Mouse (Mus musculus): ENCODE data around the gene Tesk2.
A peak's percentile ranks its signal among the peaks of the same experiment; 100 is the strongest.

Tesk2 gene

DNA sequence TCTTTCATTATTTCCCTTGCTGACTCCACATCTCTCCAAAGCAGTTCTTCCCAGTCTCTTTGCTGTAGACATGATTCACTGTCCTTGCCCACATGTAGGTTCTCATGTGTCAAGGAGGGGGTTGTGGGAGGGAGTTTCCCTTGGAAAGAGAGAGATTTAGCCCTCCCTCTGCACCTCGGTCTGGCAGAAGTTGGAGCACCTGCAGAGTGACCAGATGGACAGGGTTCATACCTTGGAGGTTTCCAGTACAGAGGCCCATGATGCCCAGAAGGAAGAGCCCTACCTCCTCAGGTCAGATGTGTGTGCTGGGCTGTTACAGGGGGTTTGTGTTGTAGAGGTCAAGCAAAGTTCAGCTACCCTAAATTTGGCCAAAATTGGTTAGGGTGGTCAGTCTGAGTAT lies 8.2 kb upstream of the Tesk2 start:
- no peak for DNase-seq (ENCODE audit: low read depth, low spot score)

DNA sequence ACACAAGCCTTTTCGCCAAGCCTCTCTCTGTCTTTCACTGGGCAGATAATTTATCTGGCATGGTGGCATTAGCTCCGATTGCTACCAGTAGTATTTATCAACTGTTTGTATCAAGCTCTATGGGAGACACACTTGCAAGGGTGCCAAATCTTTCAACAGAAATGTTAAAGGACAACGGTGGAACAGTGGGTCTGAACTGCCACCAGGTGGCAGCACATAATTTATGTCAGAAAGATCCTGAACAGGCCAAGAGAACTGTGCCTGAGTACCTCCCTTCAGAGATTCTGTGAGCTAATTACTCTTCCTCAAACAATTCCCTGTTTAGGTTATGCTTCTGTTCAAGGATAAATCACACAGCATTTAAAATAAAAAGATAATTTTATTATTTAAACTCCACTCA lies 1.4 kb upstream of the Tesk2 start:
- peak; percentile 64 for DNase-seq (ENCODE audit: low read depth, low spot score)

DNA sequence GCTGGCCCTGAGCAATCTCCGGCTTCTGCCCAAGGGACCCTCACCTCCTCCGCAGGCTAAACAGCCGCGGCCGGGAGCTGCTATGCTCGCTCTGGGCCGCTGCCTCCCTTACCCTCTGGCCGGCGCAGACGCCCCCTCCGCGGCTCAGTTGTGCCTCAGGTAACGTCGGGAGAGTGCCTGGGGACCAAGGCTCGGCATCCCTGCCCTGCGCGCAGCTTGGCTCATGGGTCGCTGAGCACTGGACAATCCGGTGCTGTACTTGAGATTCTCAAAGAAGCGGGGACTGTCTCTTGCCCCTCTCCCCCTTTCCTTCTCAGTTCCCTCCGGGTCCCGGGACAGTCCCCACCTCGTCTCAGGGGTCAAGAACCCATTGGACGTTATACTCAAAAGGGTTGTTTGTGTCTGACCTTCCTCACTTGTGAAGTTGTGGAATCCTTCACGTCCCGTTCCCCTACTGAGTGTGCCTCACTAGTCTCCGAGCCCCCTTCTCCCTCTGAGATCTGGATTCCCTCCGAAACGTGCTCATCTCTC lies 415 bp downstream of the Tesk2 start:
- DNase-seq (ENCODE audit: low read depth, low spot score), result no peak

DNA sequence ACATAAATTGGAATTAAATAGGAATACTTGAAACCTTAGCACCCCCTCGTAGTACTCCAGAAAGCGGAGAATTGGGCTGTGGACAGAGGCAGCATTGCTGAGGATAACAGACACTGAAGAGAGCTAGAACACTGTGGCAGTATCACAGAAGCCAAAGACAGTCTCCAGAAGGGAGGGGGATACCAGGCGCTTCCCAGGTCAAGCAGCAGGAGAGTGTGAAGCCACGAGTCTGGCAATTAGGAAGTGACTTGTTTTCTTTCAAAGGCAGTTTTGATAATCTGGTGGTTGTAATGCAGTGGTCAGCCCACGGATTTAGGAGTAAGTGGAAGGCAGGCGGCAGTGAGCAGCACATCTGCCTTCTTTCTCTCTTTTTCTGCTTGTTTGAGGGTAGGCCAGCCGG lies 1.5 kb downstream of the Tesk2 start:
- DNase-seq (ENCODE audit: low read depth, low spot score), result no peak

DNA sequence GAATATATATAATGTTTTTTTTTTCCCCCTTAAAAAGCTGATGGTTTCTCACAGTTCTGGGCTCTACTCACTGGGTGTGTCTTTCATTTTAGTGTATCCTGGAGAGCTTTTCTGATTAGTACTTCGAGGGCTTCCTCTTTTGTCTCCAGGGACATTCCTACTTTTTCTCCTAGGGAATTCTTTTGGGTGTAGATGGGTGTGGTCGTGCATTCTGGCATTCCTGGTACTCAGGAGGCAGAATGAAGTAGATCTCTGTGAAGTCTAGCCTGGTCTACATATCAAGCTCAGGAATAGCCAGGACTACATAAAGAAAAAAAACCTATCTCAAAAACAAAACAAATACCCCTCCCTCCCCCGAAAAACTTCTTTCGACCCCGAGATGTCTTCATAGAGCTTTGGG lies 4.7 kb downstream of the Tesk2 start:
- no peak for DNase-seq (ENCODE audit: low read depth, low spot score)

DNA sequence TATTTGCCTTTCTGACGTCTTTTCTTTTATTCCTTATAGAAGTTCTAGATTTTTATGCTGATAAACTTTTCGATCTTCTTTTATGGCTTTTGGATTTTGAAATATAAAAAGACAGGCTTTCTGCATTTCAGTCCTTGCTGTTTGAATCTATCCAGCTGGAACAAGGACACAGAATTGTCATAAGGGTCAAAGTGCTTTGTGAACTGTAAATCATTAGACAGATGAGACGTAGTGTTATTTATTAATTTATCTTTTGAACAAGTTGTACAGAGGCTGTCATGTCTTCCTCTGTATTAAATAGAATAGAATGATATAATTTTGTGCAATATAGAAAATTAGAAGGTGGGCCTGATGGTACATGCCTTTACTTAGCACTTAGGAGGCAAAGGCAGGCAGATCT lies 6.7 kb downstream of the Tesk2 start:
- no peak for DNase-seq (ENCODE audit: low read depth, low spot score)

DNA sequence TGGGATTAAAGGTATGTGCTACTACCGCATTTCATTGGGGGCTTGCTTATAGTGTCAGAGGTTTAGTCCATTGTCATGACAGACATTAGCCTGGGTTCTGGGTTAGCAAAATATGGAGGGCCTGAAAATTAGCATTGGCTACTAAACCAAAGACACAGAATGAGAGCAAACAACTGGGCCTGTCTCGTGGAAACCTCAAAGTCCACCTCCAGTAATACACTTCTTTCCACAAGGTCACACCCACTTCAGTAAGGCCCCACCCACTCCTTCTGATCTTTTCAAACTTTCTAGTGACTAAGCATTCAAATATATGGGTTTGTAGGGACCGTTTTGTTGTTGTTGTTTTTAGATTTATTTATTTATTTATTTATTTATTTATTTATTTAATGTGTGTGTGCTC lies 8.8 kb downstream of the Tesk2 start:
- no peak for DNase-seq (ENCODE audit: low read depth, low spot score)

DNA sequence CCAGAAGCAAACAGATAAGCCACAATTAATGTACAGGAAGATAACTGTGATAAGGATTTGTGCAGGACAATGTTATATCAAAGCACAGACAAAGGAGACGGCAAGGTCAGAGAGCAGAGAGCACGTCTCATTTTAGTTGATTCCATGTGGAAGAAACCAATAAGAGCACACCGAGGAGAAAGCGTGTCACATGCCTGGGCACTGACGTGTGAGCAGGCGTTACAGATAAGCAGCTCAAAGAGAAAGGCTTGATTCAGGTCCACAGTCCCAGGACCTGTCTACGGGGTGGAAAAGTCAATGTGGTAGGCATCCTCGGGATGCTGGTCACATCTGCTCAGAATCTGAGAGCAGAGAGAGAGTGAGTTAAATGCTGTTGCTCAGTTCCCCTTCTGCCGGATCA lies 10.3 kb downstream of the Tesk2 start:
- no peak for DNase-seq (ENCODE audit: low read depth, low spot score)

DNA sequence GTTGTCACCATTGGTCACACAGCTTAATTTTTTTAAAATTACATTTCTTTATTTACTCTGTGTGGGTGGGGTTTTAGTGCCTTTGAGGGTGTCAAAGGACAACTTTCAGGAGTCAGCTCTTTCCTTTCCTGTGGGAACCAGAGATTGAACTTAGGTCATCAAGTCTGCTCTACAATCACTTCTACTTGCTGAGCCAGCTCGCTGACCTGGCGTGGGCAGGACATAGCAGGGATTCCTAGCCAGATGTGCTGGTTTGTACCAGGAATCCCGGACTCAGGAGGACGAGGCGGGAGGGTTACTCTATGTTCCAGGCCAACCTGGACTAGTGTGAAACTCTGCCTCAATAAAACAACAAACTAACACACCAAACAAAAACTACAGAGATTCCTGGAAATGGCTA lies 11.6 kb downstream of the Tesk2 start:
- DNase-seq (ENCODE audit: low read depth, low spot score), result no peak

DNA sequence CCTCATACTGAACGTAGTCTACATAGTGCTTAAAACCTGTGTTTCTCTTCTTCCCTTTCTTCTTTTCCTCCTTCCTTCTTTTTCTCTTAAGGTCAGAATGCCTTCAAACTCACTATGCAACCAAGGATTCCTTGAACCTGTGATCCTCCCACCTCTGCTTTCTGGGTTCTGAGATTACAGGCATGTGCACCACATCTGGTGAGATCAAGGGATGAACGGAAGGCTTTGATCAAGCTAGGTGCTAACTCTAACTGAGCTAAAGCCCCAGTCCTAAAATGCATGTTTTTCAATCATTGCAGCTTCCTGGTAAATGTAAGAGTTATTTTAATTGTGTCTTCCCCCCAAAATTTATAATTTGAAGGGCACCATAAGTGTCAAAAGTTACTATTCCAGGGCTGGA lies 14.2 kb downstream of the Tesk2 start:
- no peak for DNase-seq (ENCODE audit: low read depth, low spot score)

DNA sequence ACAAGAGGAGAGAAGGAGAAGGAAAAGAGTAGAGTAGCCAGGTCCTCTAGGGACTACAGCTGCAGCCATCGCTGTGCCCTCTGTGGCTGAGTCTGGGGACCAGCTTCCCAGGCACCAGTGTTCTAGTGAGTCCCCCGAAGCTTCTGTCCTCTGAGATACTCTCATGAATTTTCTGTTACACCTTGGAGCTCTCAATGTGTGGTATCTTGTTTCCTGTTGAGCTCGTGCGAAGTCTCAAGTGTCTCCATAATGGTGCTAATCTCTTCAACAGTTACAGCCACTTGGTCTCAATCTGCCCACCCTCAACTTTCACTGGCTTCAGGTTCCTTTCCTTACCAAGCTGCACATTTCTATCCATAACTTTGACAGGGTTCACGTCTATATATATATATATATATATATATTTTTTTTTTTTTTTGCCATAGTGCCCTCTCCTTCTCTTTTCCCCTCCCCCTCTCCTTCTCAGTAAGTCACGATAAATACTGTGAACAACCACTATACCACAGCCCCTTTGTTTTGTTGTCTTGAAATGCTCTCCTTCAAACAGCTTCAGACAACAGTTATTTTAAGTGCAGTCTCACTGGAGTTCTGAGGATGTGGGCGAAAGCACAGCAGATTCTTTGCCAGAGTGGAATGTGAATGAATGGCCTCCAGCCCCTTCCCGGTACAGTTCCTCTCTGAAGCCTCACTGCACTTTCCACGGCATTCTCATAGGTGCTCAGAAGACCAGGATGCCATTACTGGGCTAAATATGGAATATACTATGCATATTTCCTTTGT lies 18.4 kb downstream of the Tesk2 start:
- DNase-seq (ENCODE audit: low read depth, low spot score), result no peak

DNA sequence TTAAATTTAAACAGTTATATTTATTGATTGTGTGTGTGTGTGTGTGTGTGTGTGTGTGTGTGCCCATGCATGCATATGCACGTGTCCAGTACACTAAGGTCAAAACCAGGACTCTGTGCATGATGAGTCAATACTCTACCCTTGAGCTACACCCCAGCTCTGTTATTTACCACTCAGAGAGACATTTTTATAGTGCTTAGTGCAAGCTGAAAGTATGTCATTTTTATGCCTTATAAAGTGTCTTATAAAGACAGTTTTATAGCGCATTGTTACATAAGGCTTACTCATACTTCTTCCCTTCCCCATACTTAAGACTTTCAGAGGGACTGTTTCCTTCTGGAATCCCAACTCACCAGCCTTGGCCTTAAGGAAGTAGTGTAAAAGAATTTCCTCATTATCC lies 29.0 kb downstream of the Tesk2 start:
- DNase-seq (ENCODE audit: low read depth, low spot score), result no peak

DNA sequence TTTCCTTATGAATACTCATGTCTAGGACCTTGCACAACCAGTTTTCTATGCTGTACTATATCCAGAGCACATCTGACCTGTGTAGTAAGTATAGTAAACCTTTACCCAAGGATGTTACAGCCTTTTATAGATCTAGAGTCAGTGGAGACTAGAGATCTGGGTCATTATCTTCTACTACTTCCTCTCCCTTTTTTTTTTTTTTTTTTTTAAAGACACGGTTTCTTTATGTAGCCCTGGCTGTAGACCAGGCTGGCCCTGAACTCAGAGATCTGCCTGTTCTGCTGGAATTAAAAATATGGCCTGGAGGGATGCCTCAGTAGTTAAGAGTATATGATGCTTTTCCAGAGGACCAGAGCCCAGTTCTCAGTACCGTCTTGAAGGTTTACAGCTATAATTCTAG lies 41.2 kb downstream of the Tesk2 start:
- DNase-seq (ENCODE audit: low read depth, low spot score), result no peak

DNA sequence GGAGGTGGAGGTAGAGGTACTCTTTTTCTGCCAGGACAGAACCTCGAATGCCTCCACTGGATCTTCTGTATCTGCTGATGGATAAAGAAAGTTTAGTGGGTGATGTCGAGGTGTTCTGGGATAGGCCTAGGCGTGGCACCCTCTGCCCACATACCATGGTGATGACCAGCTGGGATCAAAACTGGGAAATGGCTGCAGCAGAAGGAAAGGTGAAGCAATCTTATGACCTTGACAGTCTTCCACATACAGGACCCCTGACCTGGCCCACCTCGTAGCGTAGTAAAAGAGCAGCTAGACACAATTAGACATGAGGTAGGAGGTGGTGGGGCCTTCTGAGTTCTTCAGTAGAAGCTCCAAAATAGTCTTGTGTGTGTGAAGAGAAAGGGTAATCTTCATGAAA lies 43.3 kb downstream of the Tesk2 start:
- DNase-seq (ENCODE audit: low read depth, low spot score), result no peak

DNA sequence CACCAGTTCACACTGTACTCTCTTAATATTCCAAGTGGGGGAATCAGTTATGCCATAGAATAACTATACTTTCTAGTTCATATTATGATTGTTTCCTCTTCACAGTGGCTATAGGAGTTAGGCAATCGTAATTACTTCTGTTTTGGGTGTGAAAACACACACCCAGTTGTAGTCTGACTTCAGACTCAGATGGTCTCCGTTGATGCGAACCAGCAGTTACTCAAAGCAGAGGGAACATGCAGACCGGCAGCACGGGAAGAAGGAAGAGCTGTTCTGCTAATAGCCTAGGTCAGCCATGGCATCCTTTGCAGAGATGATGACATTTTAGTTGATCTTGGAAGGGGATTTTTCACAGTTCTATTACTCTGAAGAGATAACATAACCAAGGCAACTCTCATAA lies 47.8 kb downstream of the Tesk2 start:
- no peak for DNase-seq (ENCODE audit: low read depth, low spot score)

DNA sequence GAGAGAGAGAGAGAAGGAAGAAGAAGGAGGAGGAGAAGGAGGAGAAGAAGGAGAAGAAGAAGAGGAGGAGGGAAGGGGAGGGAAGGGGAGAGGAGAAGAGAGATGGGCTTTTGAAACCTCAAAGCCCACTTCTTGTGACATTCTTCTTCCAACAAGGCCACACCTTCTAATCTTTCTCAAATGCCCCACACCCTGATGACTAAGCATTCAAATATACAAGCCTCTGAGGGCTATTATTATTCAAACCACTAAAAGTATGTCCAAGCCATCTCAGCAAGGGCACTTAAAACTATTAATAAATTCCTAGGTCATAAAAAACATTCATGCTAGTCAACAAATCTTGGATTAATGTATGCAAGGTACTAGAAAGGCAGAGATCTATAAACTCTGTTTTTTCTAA lies 48.3 kb downstream of the Tesk2 start:
- DNase-seq (ENCODE audit: low read depth, low spot score), result no peak

DNA sequence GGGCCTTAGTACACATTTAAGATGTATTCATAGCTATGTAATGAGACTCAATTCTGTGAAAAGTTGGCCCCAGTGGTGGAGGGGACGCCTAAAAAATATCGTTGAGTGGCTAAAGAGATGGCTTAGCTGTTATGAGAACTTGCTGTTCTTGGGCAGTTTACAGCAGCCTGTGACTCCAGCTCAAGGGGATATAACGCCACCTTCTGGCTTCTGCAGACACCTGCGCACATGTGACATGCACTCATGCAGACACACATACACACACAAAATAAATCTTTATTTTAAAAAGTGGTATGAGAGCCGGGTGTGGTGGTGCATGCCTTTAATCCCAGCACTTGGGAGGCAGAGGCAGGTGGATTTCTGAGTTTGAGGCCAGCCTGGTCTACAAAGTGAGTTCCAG lies 55.6 kb downstream of the Tesk2 start:
- no peak for DNase-seq (ENCODE audit: low read depth, low spot score)

DNA sequence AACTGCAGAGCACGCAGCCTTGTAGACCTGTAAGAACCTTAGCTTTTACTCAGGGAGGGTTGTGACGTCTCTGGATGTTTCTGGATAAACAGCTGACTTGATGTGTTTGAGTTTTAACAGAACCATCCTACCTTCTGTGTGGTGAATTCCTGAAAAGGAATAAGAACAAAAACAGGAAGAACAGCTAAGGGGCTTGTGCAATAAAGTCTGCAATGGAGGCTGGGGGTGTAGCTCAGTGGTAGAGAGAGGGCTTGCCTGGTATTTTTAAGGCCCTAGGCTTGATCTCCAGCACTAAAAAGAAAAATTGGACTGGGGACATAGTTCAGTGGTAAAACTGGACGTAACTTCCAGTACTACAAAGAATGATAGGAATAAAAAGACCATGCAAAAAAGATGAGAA lies 56.3 kb downstream of the Tesk2 start:
- DNase-seq (ENCODE audit: low read depth, low spot score), result no peak

DNA sequence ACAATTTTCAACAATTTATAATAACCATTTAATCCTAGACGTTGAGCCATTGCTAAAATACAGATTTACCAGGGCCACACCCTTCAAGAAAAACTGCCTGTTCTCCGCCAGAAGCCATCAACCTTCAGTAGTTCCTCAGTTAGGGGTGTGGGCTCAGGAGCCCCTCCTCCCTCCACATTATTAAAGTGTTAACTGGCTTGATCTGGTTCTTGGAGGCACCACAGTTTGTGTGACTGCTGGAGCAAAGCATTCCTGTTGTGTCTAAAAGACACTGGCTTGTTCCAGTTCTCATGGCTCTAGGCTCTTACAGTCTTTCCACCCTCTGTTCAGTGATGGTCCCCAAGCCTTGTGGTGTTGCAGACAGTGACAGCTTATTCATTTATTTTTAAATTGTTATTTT lies 59.8 kb downstream of the Tesk2 start:
- DNase-seq (ENCODE audit: low read depth, low spot score), result no peak

DNA sequence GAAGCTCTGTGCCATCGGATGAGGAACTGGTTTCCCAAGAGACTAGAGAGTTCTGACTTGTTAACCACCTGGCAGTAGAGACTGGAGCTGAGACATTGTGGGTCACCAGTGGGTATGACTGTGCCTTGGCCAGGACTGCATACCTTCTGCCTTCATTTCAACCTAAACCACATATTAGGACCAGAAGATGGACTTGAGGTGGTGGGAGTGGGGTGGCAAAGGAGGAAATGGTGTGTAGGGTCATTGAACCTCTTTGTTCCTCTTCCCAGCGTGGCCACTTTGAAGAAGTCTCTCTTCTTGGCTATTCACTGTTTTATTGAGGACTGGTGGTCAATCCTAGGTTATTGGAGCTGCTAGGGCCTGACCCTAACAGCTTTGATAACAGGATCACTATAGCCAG lies 60.6 kb downstream of the Tesk2 start:
- DNase-seq (ENCODE audit: low read depth, low spot score), result no peak

DNA sequence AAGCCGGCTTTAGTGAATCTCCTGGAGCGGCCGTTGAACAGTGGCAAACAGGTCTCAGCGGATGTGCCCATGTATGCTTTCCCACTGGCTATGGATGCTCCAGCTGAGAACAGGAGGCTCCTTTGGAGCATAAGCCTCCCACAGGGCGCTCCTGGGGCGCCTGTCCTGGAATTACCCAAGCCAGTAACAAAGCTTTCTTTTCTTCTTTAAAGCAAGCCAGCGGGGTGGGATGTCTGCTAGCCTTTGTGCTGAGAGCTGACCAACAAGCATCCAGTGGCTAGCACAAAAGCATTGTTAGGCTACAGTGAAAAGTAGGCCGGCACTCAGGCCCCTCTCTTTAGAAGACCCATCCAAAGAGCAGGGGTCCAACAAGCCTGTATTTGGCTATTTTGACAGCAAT lies 61.4 kb downstream of the Tesk2 start:
- no peak for DNase-seq (ENCODE audit: low read depth, low spot score)

DNA sequence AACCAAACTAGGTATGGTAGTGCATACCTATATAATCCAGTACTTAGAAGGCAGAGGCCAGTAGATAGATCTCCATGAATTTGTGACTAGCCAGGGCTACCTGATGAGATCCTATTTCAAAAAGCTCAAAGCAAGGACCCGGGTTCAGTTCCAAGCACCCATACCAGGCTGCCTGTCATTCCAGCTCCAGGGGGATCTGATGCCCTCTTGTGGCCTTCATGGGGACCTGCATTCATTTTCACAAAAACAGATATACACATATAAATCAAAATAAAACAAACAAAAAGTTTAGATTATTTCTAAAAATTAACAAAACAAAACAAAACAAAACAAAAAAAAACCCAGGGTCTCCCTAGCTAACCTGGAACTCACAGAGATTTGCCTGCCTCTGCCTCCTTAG lies 65.8 kb downstream of the Tesk2 start:
- no peak for DNase-seq (ENCODE audit: low read depth, low spot score)

DNA sequence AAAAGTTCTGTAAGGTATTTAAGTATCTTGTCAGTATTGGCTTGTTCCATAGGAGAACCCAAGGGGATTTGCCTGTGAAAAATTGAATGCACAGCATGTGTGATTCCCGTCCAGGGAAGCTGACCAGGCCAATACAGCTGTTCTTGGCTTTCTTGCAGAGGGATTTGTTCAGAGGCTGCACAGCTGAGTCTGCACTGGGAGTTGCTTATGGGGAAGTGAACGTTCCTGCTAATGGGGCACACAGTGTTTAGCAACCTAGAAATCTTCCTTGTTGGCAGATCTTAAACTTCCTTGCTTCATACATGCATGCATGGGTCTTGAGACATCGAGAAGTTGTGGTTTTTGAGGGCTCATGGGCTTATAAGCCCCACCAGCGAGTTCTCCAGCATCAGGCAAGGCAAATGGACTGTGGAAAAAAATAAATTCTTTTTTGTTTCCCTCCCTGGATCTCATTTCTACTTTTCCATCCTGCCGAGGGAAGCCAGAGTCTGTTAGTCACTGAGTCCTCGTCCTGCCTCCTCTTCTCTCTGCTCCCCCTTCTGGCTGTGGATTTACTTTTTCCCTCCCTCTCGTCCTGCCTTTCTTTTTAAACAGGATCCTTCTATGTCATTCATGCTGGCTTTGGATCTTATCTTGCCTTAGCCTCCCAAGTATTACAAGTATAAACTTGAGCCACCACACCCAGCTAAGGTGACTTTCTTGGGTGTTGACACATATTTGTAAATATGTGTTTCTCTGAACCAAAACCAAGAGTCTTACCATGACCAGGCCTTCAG lies 67.4 kb downstream of the Tesk2 start:
- no peak for DNase-seq (ENCODE audit: low read depth, low spot score)
